Mouse (Mus musculus): ENCODE data around the gene Gosr2.
A peak's percentile ranks its signal among the peaks of the same experiment; 100 is the strongest.

The Gosr2 gene

GRCm38 (mm10) chr11:103697565-103698176, at the start of gene Gosr2:
Gene Gosr2 (minus strand): TSS chr11:103697898.
- peak; percentile 97 for DNase-seq (ENCODE audit: low read depth)

GRCm38 (mm10) chr11:103735046-103735781, 37.5 kb upstream of the Gosr2 start:
- DNase-seq (ENCODE audit: low read depth) = no peak

GRCm38 (mm10) chr11:103734411-103735045, 36.8 kb upstream of the Gosr2 start:
- DNase-seq (ENCODE audit: low read depth) = no peak

GRCm38 (mm10) chr11:103733961-103734360, 36.3 kb upstream of the Gosr2 start:
- DNase-seq (ENCODE audit: low read depth) = no peak

GRCm38 (mm10) chr11:103733069-103733468, 35.4 kb upstream of the Gosr2 start:
- no peak for DNase-seq (ENCODE audit: low read depth)

- DNase-seq (ENCODE audit: low read depth) = no peak
These were observed 34.6 kb upstream of the Gosr2 start for GRCm38 (mm10) chr11:103732306-103732705.

- DNase-seq (ENCODE audit: low read depth) = no peak
These were observed 33.9 kb upstream of the Gosr2 start for GRCm38 (mm10) chr11:103731594-103731993.

GRCm38 (mm10) chr11:103729282-103729985, 31.7 kb upstream of the Gosr2 start:
- no peak for DNase-seq (ENCODE audit: low read depth)

GRCm38 (mm10) chr11:103724331-103724771, 26.7 kb upstream of the Gosr2 start:
- no peak for DNase-seq (ENCODE audit: low read depth)

GRCm38 (mm10) chr11:103722040-103722481, 24.4 kb upstream of the Gosr2 start:
- DNase-seq (ENCODE audit: low read depth) = no peak

GRCm38 (mm10) chr11:103721468-103722039, 23.9 kb upstream of the Gosr2 start:
- DNase-seq (ENCODE audit: low read depth) = peak; percentile 54

GRCm38 (mm10) chr11:103719436-103719835, 21.7 kb upstream of the Gosr2 start:
- no peak for DNase-seq (ENCODE audit: low read depth)

GRCm38 (mm10) chr11:103716971-103717370, 19.3 kb upstream of the Gosr2 start:
- DNase-seq (ENCODE audit: low read depth) = no peak

GRCm38 (mm10) chr11:103714074-103714473, 16.4 kb upstream of the Gosr2 start:
- no peak for DNase-seq (ENCODE audit: low read depth)

- DNase-seq (ENCODE audit: low read depth) = no peak
These were observed 14.3 kb upstream of the Gosr2 start for GRCm38 (mm10) chr11:103711851-103712587.

GRCm38 (mm10) chr11:103709982-103710381, 12.3 kb upstream of the Gosr2 start:
- DNase-seq (ENCODE audit: low read depth) = no peak

- DNase-seq (ENCODE audit: low read depth) = no peak
These were observed 9.3 kb upstream of the Gosr2 start for GRCm38 (mm10) chr11:103707005-103707404.

GRCm38 (mm10) chr11:103698226-103698625, 528 bp upstream of the Gosr2 start:
- no peak for DNase-seq (ENCODE audit: low read depth)

GRCm38 (mm10) chr11:103696851-103697564, 690 bp downstream of the Gosr2 start:
- DNase-seq (ENCODE audit: low read depth) = no peak

GRCm38 (mm10) chr11:103693241-103693640, 4.5 kb downstream of the Gosr2 start:
- no peak for DNase-seq (ENCODE audit: low read depth)

- DNase-seq (ENCODE audit: low read depth) = no peak
These were observed 6.7 kb downstream of the Gosr2 start for GRCm38 (mm10) chr11:103691036-103691435.
